Mouse (Mus musculus): ENCODE measurements around the gene Trim52. TPM values are rescaled to one million over a fixed set of nuclear protein-coding genes. Genes with fewer than 3 reads are reported as not detected.

Trim52 gene
- total RNA-seq (2021) = not detected
- polyA plus RNA-seq (2012; rRNA removed) = not detected in 2 replicates
- long read RNA-seq = 0 reads

GRCm38 (mm10) chr14:106105980-106106379 lies at the start of gene Trim52:
Gene Trim52, plus strand, starts transcription at chr14:106106198.
- Histone ChIP-seq H3K9ac (ENCODE audit: low read depth, low read length) (no peak within 1 kb of the TSS), H3K27ac (no peak within 1 kb of the TSS), H3K4me1 (ENCODE audit: control insufficient read depth, insufficient read depth, low read length) (no peaks in the 10 kb centered on the region), H3K79me2 (replicated peaks; ENCODE audit: control insufficient read depth, insufficient read depth, low read length) (no peaks in the 10 kb centered on the region), H3K4me3 (no peak within 1 kb of the TSS), H3K27me3 (ENCODE audit: control insufficient read depth, insufficient read depth, low read length) (no peaks in the 10 kb centered on the region), H3K36me3 (ENCODE audit: control insufficient read depth, insufficient read depth, low read length) (no peaks in the 10 kb centered on the region)
- TF ChIP-seq EP300 (IDR thresholded peaks at IDR 0.05; ENCODE audit: insufficient read depth, low read depth, low read length) (no peak), CTCF (IDR thresholded peaks at IDR 0.05) (no peak), POLR2A (IDR thresholded peaks at IDR 0.05; ENCODE audit: insufficient read depth, low read depth, low read length) (no peak)
- WGBS = 96% methylated on average over 21 of the region's 21 CpGs
- DNase-seq = no peak
- intact Hi-C loops (cut with DNase I) = no loop called here

GRCm38 (mm10) chr14:106072608-106073007 lies 33.4 kb upstream of the Trim52 start:
- no peak for TF ChIP-seq CTCF (IDR thresholded peaks at IDR 0.05)
- no peak for TF ChIP-seq POLR2A (IDR thresholded peaks at IDR 0.05; ENCODE audit: insufficient read depth, low read depth, low read length)
- no peak for TF ChIP-seq EP300 (IDR thresholded peaks at IDR 0.05; ENCODE audit: insufficient read depth, low read depth, low read length)
- Histone ChIP-seq H3K36me3 (ENCODE audit: control insufficient read depth, insufficient read depth, low read length) (no peaks in the 10 kb centered on the region), H3K9ac (ENCODE audit: low read depth, low read length) (no peak overlapping the region), H3K4me3 (no peak overlapping the region), H3K79me2 (replicated peaks; ENCODE audit: control insufficient read depth, insufficient read depth, low read length) (no peaks in the 10 kb centered on the region), H3K27ac (no peak overlapping the region), H3K4me1 (ENCODE audit: control insufficient read depth, insufficient read depth, low read length) (no peaks in the 10 kb centered on the region), H3K27me3 (ENCODE audit: control insufficient read depth, insufficient read depth, low read length) (no peaks in the 10 kb centered on the region)
- no peak for DNase-seq
- WGBS = 68% methylated on average over 1 of the region's 1 CpGs
- intact Hi-C loops (cut with DNase I) = no loop called here

- Histone ChIP-seq H3K27ac (no peak overlapping the region), H3K9ac (ENCODE audit: low read depth, low read length) (no peak overlapping the region), H3K36me3 (ENCODE audit: control insufficient read depth, insufficient read depth, low read length) (no peaks in the 10 kb centered on the region), H3K27me3 (ENCODE audit: control insufficient read depth, insufficient read depth, low read length) (no peaks in the 10 kb centered on the region), H3K4me3 (no peak overlapping the region), H3K79me2 (replicated peaks; ENCODE audit: control insufficient read depth, insufficient read depth, low read length) (no peaks in the 10 kb centered on the region), H3K4me1 (ENCODE audit: control insufficient read depth, insufficient read depth, low read length) (no peaks in the 10 kb centered on the region)
- TF ChIP-seq EP300 (IDR thresholded peaks at IDR 0.05; ENCODE audit: insufficient read depth, low read depth, low read length) (no peak), CTCF (IDR thresholded peaks at IDR 0.05) (no peak), POLR2A (IDR thresholded peaks at IDR 0.05; ENCODE audit: insufficient read depth, low read depth, low read length) (no peak)
- DNase-seq = peak; percentile 6 to 24
- WGBS = 76% methylated on average over 3 of the region's 3 CpGs
- intact Hi-C loops (cut with DNase I) = no loop called here
These were observed 30.6 kb upstream of the Trim52 start for GRCm38 (mm10) chr14:106075181-106076064.

- H3K27ac ChIP-seq = no peak overlapping the region
- H3K4me1 ChIP-seq (ENCODE audit: control insufficient read depth, insufficient read depth, low read length) = no peaks in the 10 kb centered on the region
- WGBS = 35% methylated on average over 13 of the region's 13 CpGs
- intact Hi-C loops (cut with DNase I) = no loop called here
- DNase-seq = no peak
- no peaks in the 10 kb centered on the region for H3K27me3 ChIP-seq (ENCODE audit: control insufficient read depth, insufficient read depth, low read length)
- TF ChIP-seq POLR2A (IDR thresholded peaks at IDR 0.05; ENCODE audit: insufficient read depth, low read depth, low read length) (no peak), EP300 (IDR thresholded peaks at IDR 0.05; ENCODE audit: insufficient read depth, low read depth, low read length) (no peak), CTCF (IDR thresholded peaks at IDR 0.05) (no peak)
- no peaks in the 10 kb centered on the region for H3K79me2 ChIP-seq (replicated peaks; ENCODE audit: control insufficient read depth, insufficient read depth, low read length)
- H3K36me3 ChIP-seq (ENCODE audit: control insufficient read depth, insufficient read depth, low read length) = no peaks in the 10 kb centered on the region
- H3K4me3 ChIP-seq = no peak overlapping the region
- no peak overlapping the region for H3K9ac ChIP-seq (ENCODE audit: low read depth, low read length)
These were observed 17.4 kb upstream of the Trim52 start for GRCm38 (mm10) chr14:106088480-106089037.

- no peaks in the 10 kb centered on the region for H3K36me3 ChIP-seq (ENCODE audit: control insufficient read depth, insufficient read depth, low read length)
- H3K4me3 ChIP-seq = no peak overlapping the region
- no peak for DNase-seq
- no peaks in the 10 kb centered on the region for H3K27me3 ChIP-seq (ENCODE audit: control insufficient read depth, insufficient read depth, low read length)
- WGBS = 89% methylated on average over 4 of the region's 4 CpGs
- H3K79me2 ChIP-seq (replicated peaks; ENCODE audit: control insufficient read depth, insufficient read depth, low read length) = no peaks in the 10 kb centered on the region
- no peak for TF ChIP-seq CTCF (IDR thresholded peaks at IDR 0.05)
- no peak for TF ChIP-seq EP300 (IDR thresholded peaks at IDR 0.05; ENCODE audit: insufficient read depth, low read depth, low read length)
- no peak for TF ChIP-seq POLR2A (IDR thresholded peaks at IDR 0.05; ENCODE audit: insufficient read depth, low read depth, low read length)
- no peaks in the 10 kb centered on the region for H3K4me1 ChIP-seq (ENCODE audit: control insufficient read depth, insufficient read depth, low read length)
- no peak overlapping the region for H3K27ac ChIP-seq
- intact Hi-C loops (cut with DNase I) = no loop called here
- H3K9ac ChIP-seq (ENCODE audit: low read depth, low read length) = no peak overlapping the region
These were observed 9.2 kb upstream of the Trim52 start for GRCm38 (mm10) chr14:106096816-106097215.

- Histone ChIP-seq H3K79me2 (replicated peaks; ENCODE audit: control insufficient read depth, insufficient read depth, low read length) (no peaks in the 10 kb centered on the region), H3K27me3 (ENCODE audit: control insufficient read depth, insufficient read depth, low read length) (no peaks in the 10 kb centered on the region), H3K4me3 (no peak overlapping the region), H3K4me1 (ENCODE audit: control insufficient read depth, insufficient read depth, low read length) (no peaks in the 10 kb centered on the region), H3K9ac (ENCODE audit: low read depth, low read length) (no peak overlapping the region), H3K36me3 (ENCODE audit: control insufficient read depth, insufficient read depth, low read length) (no peaks in the 10 kb centered on the region), H3K27ac (no peak overlapping the region)
- DNase-seq = no peak
- intact Hi-C loops (cut with DNase I) = no loop called here
- 92% methylated on average over 14 of the region's 14 CpGs for WGBS
- no peak for TF ChIP-seq EP300 (IDR thresholded peaks at IDR 0.05; ENCODE audit: insufficient read depth, low read depth, low read length)
- TF ChIP-seq POLR2A (IDR thresholded peaks at IDR 0.05; ENCODE audit: insufficient read depth, low read depth, low read length) = no peak
- no peak for TF ChIP-seq CTCF (IDR thresholded peaks at IDR 0.05)
These were observed 5.1 kb upstream of the Trim52 start for GRCm38 (mm10) chr14:106100858-106101257.

All from heart, adult 2 months (tissue).